Mouse (Mus musculus): ENCODE data around the gene Dgkd.

DNA sequence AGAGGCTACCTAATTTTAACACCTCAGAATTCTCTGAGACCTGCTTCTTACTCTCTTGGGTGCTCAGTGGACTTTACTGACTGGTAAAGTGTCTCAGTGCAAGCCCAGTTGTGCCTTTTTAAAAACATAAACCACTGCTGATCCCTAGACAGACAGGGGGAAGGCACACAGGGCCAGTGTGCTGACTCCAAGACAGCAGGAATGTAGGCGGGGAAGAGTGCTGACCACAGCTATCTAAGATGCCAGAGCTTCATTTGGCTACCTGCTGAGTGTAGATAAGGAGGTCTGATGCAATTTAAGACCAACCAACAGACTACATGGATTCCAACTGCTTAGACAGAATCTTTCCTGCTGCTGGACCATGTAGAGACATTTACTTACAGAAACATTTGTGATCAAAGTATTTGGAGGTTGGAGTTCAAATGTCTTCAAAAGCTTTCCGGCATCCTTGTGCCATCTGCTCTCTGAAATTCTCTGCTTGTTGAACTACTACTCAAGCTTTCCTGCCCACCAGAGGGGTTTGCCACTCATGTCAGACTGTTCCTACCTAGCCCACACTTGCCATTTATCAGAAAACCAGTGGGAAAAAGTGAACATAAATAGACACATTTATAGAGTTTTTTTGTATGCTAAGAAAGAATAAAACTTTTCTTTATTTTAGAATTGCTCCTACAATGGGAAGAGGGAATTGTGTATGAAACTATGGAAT, 108.5 kb downstream of the Dgkd start:
- TF ChIP-seq CTCF (IDR thresholded peaks at IDR 0.05; ENCODE audit: low read depth): no peak
- TF ChIP-seq EP300 (optimal IDR thresholded peaks at IDR 0.05): no peak
